Mouse (Mus musculus): ENCODE data around the gene Trmt1l. TPM values are rescaled to one million over a fixed set of nuclear protein-coding genes. Genes with fewer than 3 reads are reported as not detected.

The Trmt1l gene
- total and polyA plus RNA-seq, 3 experiments = 15.4 to 18.2 TPM; not detected in 1

GRCm38 (mm10) chr1:151494711-151495110, 66.4 kb downstream of the Trmt1l start:
- TF ChIP-seq USF2 (IDR thresholded peaks at IDR 0.05; ENCODE audit: borderline replicate concordance in 1 of 2, insufficient read depth in 1 of 2, low read depth in 1 of 2, low read length in 2 of 2) (no peak), MAX (IDR thresholded peaks at IDR 0.05; ENCODE audit: low read length) (no peak), ZC3H11A (IDR thresholded peaks at IDR 0.05; ENCODE audit: low read depth, low read length) (no peak), ZKSCAN1 (IDR thresholded peaks at IDR 0.05; ENCODE audit: low read depth, low read length) (no peak), SMC3 (IDR thresholded peaks at IDR 0.05; ENCODE audit: low read depth, low read length) (no peak), TBP (IDR thresholded peaks at IDR 0.05; ENCODE audit: low read depth, low read length) (no peak), MAFK (IDR thresholded peaks at IDR 0.05; ENCODE audit: borderline replicate concordance, low read depth, low read length) (no peak), ZMIZ1 (IDR thresholded peaks at IDR 0.05; ENCODE audit: low read depth, low read length) (no peak), GATA1 (IDR thresholded peaks at IDR 0.05; ENCODE audit: low read depth, low read length) (no peak), GABPA (IDR thresholded peaks at IDR 0.05; ENCODE audit: low read depth, low read length) (no peak), TCF12 (IDR thresholded peaks at IDR 0.05; ENCODE audit: low read depth, low read length) (no peak), ETS1 (IDR thresholded peaks at IDR 0.05; ENCODE audit: low read depth, low read length) (no peak), KAT2A (conservative IDR thresholded peaks at IDR 0.05; ENCODE audit: low read depth, low read length) (no peak), CHD2 (IDR thresholded peaks at IDR 0.05; ENCODE audit: low read length) (no peak), NRF1 (IDR thresholded peaks at IDR 0.05; ENCODE audit: insufficient read depth, low read depth, low read length, poor library complexity, severe bottlenecking) (no peak), SIN3A (IDR thresholded peaks at IDR 0.05; ENCODE audit: low read length) (no peak)
- peaks cover 60% of the 10 kb centered on the region for H3K79me2 ChIP-seq (ENCODE audit: control insufficient read depth, insufficient read depth, low read length, poor library complexity)
- no peak overlapping the region for H3K27ac ChIP-seq (ENCODE audit: control insufficient read depth, low read depth, low read length)
- no peaks in the 10 kb centered on the region for H3K27me3 ChIP-seq (ENCODE audit: control insufficient read depth in 1 of 2, insufficient read depth in 2 of 2, low read length in 2 of 2)
- H3K4me1 ChIP-seq (ENCODE audit: control insufficient read depth in 1 of 2, insufficient read depth in 2 of 2, low read length in 2 of 2) = peaks cover 14 to 20% of the 10 kb centered on the region in 2 experiments
- no peak overlapping the region for H3K4me3 ChIP-seq (ENCODE audit: control insufficient read depth in 1 of 2, insufficient read depth in 1 of 2, low read depth in 2 of 2, low read length in 2 of 2)
- H3K9ac ChIP-seq (ENCODE audit: control insufficient read depth, low read depth, low read length, poor library complexity, severe bottlenecking) = no peak overlapping the region
- DNase-seq (ENCODE audit: low read depth, low spot score) = no peak
- H3K9me3 ChIP-seq (replicated peaks; ENCODE audit: insufficient read depth, low read length) = no peaks in the 10 kb centered on the region
- H3K36me3 ChIP-seq (ENCODE audit: control insufficient read depth in 1 of 2, insufficient read depth in 2 of 2, low read length in 2 of 2) = peaks cover 0 to 33% of the 10 kb centered on the region in 2 experiments; a peak in 2 of 4 replicates

GRCm38 (mm10) chr1:151495635-151496285, 67.4 kb downstream of the Trmt1l start:
- H3K4me1 ChIP-seq (ENCODE audit: control insufficient read depth in 1 of 2, insufficient read depth in 2 of 2, low read length in 2 of 2) = peaks cover 14 to 20% of the 10 kb centered on the region in 2 experiments
- no peaks in the 10 kb centered on the region for H3K27me3 ChIP-seq (ENCODE audit: control insufficient read depth in 1 of 2, insufficient read depth in 2 of 2, low read length in 2 of 2)
- peaks cover 64% of the 10 kb centered on the region for H3K79me2 ChIP-seq (ENCODE audit: control insufficient read depth, insufficient read depth, low read length, poor library complexity)
- peak; percentile 21; the same call in 1 of the 2 replicates for TF ChIP-seq SIN3A (IDR thresholded peaks at IDR 0.05; ENCODE audit: low read length)
- TF ChIP-seq ZC3H11A (IDR thresholded peaks at IDR 0.05; ENCODE audit: low read depth, low read length) = no peak
- TF ChIP-seq ELF1 (IDR thresholded peaks at IDR 0.05; ENCODE audit: low read depth, low read length) = no peak
- no peak for TF ChIP-seq MYB (IDR thresholded peaks at IDR 0.05; ENCODE audit: low read depth, low read length)
- TF ChIP-seq MAZ (IDR thresholded peaks at IDR 0.05; ENCODE audit: low read depth, low read length) = 0 out of 2 replicates have a peak, but pooled peaks have one; percentile 44
- TF ChIP-seq ETS1 (IDR thresholded peaks at IDR 0.05; ENCODE audit: low read depth, low read length) = no peak
- no peak for TF ChIP-seq MXI1 (IDR thresholded peaks at IDR 0.05; ENCODE audit: low read depth, low read length)
- no peak for TF ChIP-seq E2F4 (IDR thresholded peaks at IDR 0.05; ENCODE audit: borderline replicate concordance, low read depth, low read length)
- TF ChIP-seq UBTF (IDR thresholded peaks at IDR 0.05; ENCODE audit: borderline replicate concordance, insufficient read depth, low read depth, low read length) = no peak
- no peak for TF ChIP-seq RAD21 (IDR thresholded peaks at IDR 0.05; ENCODE audit: low read depth, low read length)
- TF ChIP-seq MAFK (IDR thresholded peaks at IDR 0.05; ENCODE audit: borderline replicate concordance, low read depth, low read length) = no peak
- no peak for TF ChIP-seq NRF1 (IDR thresholded peaks at IDR 0.05; ENCODE audit: insufficient read depth, low read depth, low read length, poor library complexity, severe bottlenecking)
- H3K9ac ChIP-seq (ENCODE audit: control insufficient read depth, low read depth, low read length, poor library complexity, severe bottlenecking) = no peak overlapping the region
- H3K9me3 ChIP-seq (replicated peaks; ENCODE audit: insufficient read depth, low read length) = no peaks in the 10 kb centered on the region
- no peak overlapping the region for H3K27ac ChIP-seq (ENCODE audit: control insufficient read depth, low read depth, low read length)
- peak; percentile 53 for DNase-seq (ENCODE audit: low read depth, low spot score)
- H3K4me3 ChIP-seq (ENCODE audit: control insufficient read depth in 1 of 2, insufficient read depth in 1 of 2, low read depth in 2 of 2, low read length in 2 of 2) = no peak overlapping the region
- peaks cover 0 to 33% of the 10 kb centered on the region in 2 experiments; a peak in 2 of 4 replicates for H3K36me3 ChIP-seq (ENCODE audit: control insufficient read depth in 1 of 2, insufficient read depth in 2 of 2, low read length in 2 of 2)

All from MEL (cell line).